Comparison of ENCODE assay signal across 14 mouse cellular contexts in the genomic region with DNA sequence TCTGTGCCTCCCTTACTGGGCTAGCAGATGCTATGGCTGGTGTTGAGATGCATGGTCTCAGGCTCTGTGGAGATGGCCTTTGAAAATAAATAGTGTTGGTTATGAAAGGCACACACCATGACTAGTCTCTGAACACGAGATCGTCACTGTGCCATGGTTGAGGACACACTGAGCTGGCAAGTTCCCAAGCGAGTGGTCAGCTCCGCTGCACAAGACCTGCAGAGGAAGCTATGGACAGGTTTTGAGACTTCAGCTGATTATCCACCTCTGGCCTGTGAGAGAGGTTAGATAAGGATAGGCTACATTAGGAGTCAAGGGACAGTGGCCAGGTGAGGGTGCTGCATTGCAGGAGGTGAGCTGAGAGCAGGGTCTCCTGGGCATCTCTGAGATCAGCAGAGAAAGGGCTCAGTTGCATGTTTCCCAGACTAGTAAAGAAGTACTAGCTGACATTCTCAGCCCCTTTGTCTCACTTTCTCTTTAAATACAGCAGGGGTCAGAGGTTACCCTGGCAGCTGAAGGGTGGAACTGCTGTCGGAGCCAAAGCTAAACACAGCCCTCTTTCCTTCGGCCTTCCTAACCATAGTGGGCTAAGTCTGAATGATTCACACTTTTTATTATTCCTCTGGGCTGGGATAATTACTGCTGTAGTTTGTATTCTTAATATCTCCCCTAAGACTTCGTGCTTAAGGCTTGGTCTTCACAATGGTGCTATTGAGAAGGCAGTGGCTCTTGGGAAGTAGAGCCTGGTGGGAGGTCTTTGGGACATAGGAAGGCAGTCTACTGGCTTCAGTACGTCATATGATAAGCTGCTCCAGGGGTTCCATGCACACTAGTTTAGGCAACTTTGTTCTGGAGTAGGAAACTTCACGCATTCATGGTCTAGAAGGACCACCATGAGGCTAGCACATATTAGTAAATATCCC. TPM values are rescaled to one million over a fixed set of nuclear protein-coding genes. Genes with fewer than 3 reads are reported as not detected.
DNase-seq lines count a peak whose midpoint lies in the region; ATAC-seq and TF ChIP-seq lines count a peak whose summit lies in the region.
"Had no signal": no experiment of that assay in that cellular context is flagged by ENCODE, and none has a peak within 500 bp of the region (broad histone marks: within the 10 kb centered on the region; RNA-seq: fewer than 3 reads in every experiment).

No protein-coding gene starts in this region.

- 73% methylated on average over 9 of the region's 9 CpGs for WGBS in heart, embryonic 13.5 days
- WGBS in midbrain, embryonic 11.5 days, result 46% methylated on average over 9 of the region's 9 CpGs
- 50% methylated on average over 9 of the region's 9 CpGs for WGBS in midbrain, postnatal 0 days
- 53% methylated on average over 9 of the region's 9 CpGs for WGBS in embryonic facial prominence, embryonic 13.5 days

- H3K9ac ChIP-seq in heart, embryonic 13.5 days, result no peak overlapping the region
- H3K9ac ChIP-seq in midbrain, embryonic 11.5 days (ENCODE audit: low read length), result no peak overlapping the region
- no peak overlapping the region for H3K9ac ChIP-seq in midbrain, postnatal 0 days (replicated peaks; ENCODE audit: low read length, poor library complexity, severe bottlenecking)
- no peak overlapping the region for H3K9ac ChIP-seq in embryonic facial prominence, embryonic 13.5 days
- H3K9ac ChIP-seq: hindbrain, embryonic 15.5 days had no signal

- no peak overlapping the region for H3K4me3 ChIP-seq in heart, embryonic 13.5 days
- no peak overlapping the region for H3K4me3 ChIP-seq in midbrain, embryonic 11.5 days (ENCODE audit: low read depth, low read length)
- no peak overlapping the region for H3K4me3 ChIP-seq in midbrain, postnatal 0 days (ENCODE audit: low read depth, low read length)
- H3K4me3 ChIP-seq in embryonic facial prominence, embryonic 13.5 days, result no peak overlapping the region
- H3K4me3 ChIP-seq: hindbrain, embryonic 15.5 days had no signal

- H3K9me3 ChIP-seq in heart, embryonic 13.5 days, result no peaks in the 10 kb centered on the region
- H3K9me3 ChIP-seq in midbrain, embryonic 11.5 days (ENCODE audit: control insufficient read depth, low read length), result no peaks in the 10 kb centered on the region
- no peaks in the 10 kb centered on the region for H3K9me3 ChIP-seq in midbrain, postnatal 0 days (ENCODE audit: low read length)
- H3K9me3 ChIP-seq in embryonic facial prominence, embryonic 13.5 days, result no peaks in the 10 kb centered on the region
- H3K9me3 ChIP-seq: hindbrain, embryonic 15.5 days had no signal

- H3K4me2 ChIP-seq in heart, embryonic 13.5 days, result no peak overlapping the region
- H3K4me2 ChIP-seq in midbrain, embryonic 11.5 days, result no peak overlapping the region
- H3K4me2 ChIP-seq in midbrain, postnatal 0 days (ENCODE audit: low read depth, low read length, poor library complexity, severe bottlenecking), result no peak overlapping the region
- H3K4me2 ChIP-seq in embryonic facial prominence, embryonic 13.5 days, result no peak overlapping the region
- H3K4me2 ChIP-seq: hindbrain, embryonic 15.5 days had no signal

- no peaks in the 10 kb centered on the region for H3K36me3 ChIP-seq in heart, embryonic 13.5 days
- H3K36me3 ChIP-seq in midbrain, embryonic 11.5 days (ENCODE audit: control insufficient read depth, insufficient read depth, low read length), result no peaks in the 10 kb centered on the region
- no peaks in the 10 kb centered on the region for H3K36me3 ChIP-seq in midbrain, postnatal 0 days (ENCODE audit: insufficient read depth, low read length)
- no peaks in the 10 kb centered on the region for H3K36me3 ChIP-seq in embryonic facial prominence, embryonic 13.5 days
- H3K36me3 ChIP-seq: hindbrain, embryonic 15.5 days had no signal

- DNase-seq in heart, adult 9 months (ENCODE audit: low spot score in 2 of 2), result no peak
- peak; percentile 80 for DNase-seq in midbrain, embryonic 11.5 days (ENCODE audit: low spot score, missing footprints)
- no peak for DNase-seq in midbrain, postnatal 0 days (ENCODE audit: low spot score)
- DNase-seq in left cerebral cortex, adult 11 months (ENCODE audit: low spot score), result no peak
- no peak for DNase-seq in ovary, postnatal 14 days (ENCODE audit: low spot score)
- DNase-seq: cerebellum, adult 2 months; gastrocnemius, postnatal 14 days; retina, postnatal 1 day; thymus, adult 2 months had no signal

- H3K27ac ChIP-seq in heart, embryonic 13.5 days (replicated peaks), result peak overlapping the region; percentile 20; the same call in 1 of the 2 replicates
- H3K27ac ChIP-seq in midbrain, embryonic 11.5 days (ENCODE audit: low read depth, low read length), result no peak overlapping the region
- H3K27ac ChIP-seq in midbrain, postnatal 0 days (ENCODE audit: low read depth, low read length), result no peak overlapping the region
- H3K27ac ChIP-seq in embryonic facial prominence, embryonic 13.5 days, result no peak overlapping the region
- H3K27ac ChIP-seq: hindbrain, embryonic 15.5 days had no signal

- ATAC-seq in heart, embryonic 13.5 days (ENCODE audit: extremely low read depth, insufficient number of reproducible peaks, low FRiP score, low TSS enrichment), result no peak
- no peak for ATAC-seq in midbrain, embryonic 11.5 days (ENCODE audit: low FRiP score)
- ATAC-seq in midbrain, postnatal 0 days (ENCODE audit: low FRiP score), result no peak
- 0 out of 2 replicates have a peak, but pooled peaks have one; percentile 22 for ATAC-seq in embryonic facial prominence, embryonic 13.5 days (ENCODE audit: insufficient number of reproducible peaks, insufficient read depth, low FRiP score, low TSS enrichment, low read depth)
- peak; percentile 4; the same call in 1 of the 2 replicates for ATAC-seq in neutrophil, adult 5-6 weeks (ENCODE audit: extremely low read depth, insufficient number of reproducible peaks, low FRiP score, poor library complexity, severe bottlenecking)
- ATAC-seq: forebrain, embryonic 16.5 days had no signal

- TF ChIP-seq CTCF in midbrain, postnatal 0 days (IDR thresholded peaks at IDR 0.05), result no peak

- no peaks in the 10 kb centered on the region for H3K27me3 ChIP-seq in heart, embryonic 13.5 days (replicated peaks)
- H3K27me3 ChIP-seq in midbrain, embryonic 11.5 days (ENCODE audit: control insufficient read depth, insufficient read depth, low read length), result no peaks in the 10 kb centered on the region
- H3K27me3 ChIP-seq in midbrain, postnatal 0 days (ENCODE audit: insufficient read depth, low read length), result no peaks in the 10 kb centered on the region
- H3K27me3 ChIP-seq in embryonic facial prominence, embryonic 13.5 days, result no peaks in the 10 kb centered on the region
- H3K27me3 ChIP-seq: hindbrain, embryonic 15.5 days had no signal

- H3K4me1 ChIP-seq in heart, embryonic 13.5 days, result peaks cover 32% of the 10 kb centered on the region
- peaks cover 19% of the 10 kb centered on the region for H3K4me1 ChIP-seq in midbrain, embryonic 11.5 days (ENCODE audit: control insufficient read depth, insufficient read depth, low read length)
- H3K4me1 ChIP-seq in midbrain, postnatal 0 days (ENCODE audit: insufficient read depth, low read length), result no peaks in the 10 kb centered on the region
- peaks cover 13% of the 10 kb centered on the region for H3K4me1 ChIP-seq in embryonic facial prominence, embryonic 13.5 days
- H3K4me1 ChIP-seq: hindbrain, embryonic 15.5 days had no signal

RNA-seq across cellular contexts. Expression of a gene that starts 19.6 kb away (rescaled TPM):
- 7.6 and 9.0 TPM in 2 replicates for polyA plus RNA-seq in heart, embryonic 13.5 days (2015; fragmentation: Nextera tagmentation; extraction: Ambion mirVana)
- 24.5 and 28.8 TPM in 2 replicates for polyA plus RNA-seq in midbrain, embryonic 11.5 days (2014; fragmentation: Nextera tagmentation; extraction: Ambion mirVana)
- total RNA-seq in midbrain, postnatal 0 days (2014; rRNA removed), result 18.5 and 19.1 TPM in 2 replicates
- polyA plus RNA-seq in midbrain, postnatal 0 days (2015; fragmentation: Nextera tagmentation; extraction: Ambion mirVana), result 30.1 and 30.4 TPM in 2 replicates
- 19.4 and 20.1 TPM in 2 replicates for polyA plus RNA-seq in embryonic facial prominence, embryonic 13.5 days (2015; fragmentation: Nextera tagmentation; extraction: Ambion mirVana)
- total RNA-seq in neutrophil, adult 5-6 weeks (2017), result 42.0 and 43.2 TPM in 2 replicates

Comparison
In these comparisons a context has a peak if more than half of its experiments do, and no peak if none do; other contexts are left out.
1. ATAC-seq: peak in embryonic facial prominence, embryonic 13.5 days (single experiment) and neutrophil, adult 5-6 weeks (single experiment); none in heart, embryonic 13.5 days (single experiment), midbrain, embryonic 11.5 days (single experiment) and midbrain, postnatal 0 days (single experiment).